Mouse (Mus musculus) gastrocnemius, postnatal 36 days (tissue): Measurements from ENCODE around the gene Tmem59. TPM values are rescaled to one million over a fixed set of nuclear protein-coding genes. Genes with fewer than 3 reads are reported as not detected.

Experiments
- DNase-seq, 2 experiments: peaks; one replicate each; pipeline ENCODE4 v3.0.0; 2022
- intact Hi-C: fragments of 180-260 bp; cut with DNase I; formaldehyde crosslinking; loops from one replicate; pipeline ENCODE4 v1.15.1; 2025
- total RNA-seq, 2 experiments: library from RNA; stranded (reverse); gene quantifications; 2 replicates each; pipeline ENCODE4 v1.2.3; 2021

The Tmem59 gene
- total RNA-seq, 2 experiments from 2014 or later, result 68.4 to 77.1 TPM

- peak; percentile 49 to 51 for DNase-seq
- intact Hi-C loops, result no loop called here
These were observed 45.3 kb downstream of the Tmem59 start for GRCm38 (mm10) chr4:107223225-107224204.

GRCm38 (mm10) chr4:107226313-107226712, 48.1 kb downstream of the Tmem59 start:
- intact Hi-C loops, result no loop called here
- DNase-seq, result no peak

DNA sequence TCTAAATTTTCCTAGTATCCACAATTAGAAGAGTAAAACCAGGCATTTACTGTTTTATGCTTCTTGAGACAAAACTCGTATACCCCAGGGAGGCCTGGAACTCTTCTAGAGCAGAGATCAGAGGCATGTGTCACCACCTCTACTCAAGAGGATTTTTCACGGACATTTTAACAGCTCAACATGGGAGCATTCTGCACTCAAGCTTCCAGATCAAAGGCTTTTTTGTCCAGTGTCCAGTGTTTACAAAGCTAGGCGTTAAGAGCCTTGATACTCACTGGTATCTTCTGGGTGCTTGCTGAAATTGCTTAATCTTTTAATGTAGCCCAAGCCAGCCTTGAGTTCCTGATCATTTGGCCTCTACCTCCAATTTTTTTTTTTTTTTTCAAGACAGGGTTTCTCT, 54.0 kb downstream of the Tmem59 start:
- intact Hi-C loops, result no loop called here
- DNase-seq, result no peak

GRCm38 (mm10) chr4:107238253-107238652, 60.1 kb downstream of the Tmem59 start:
- DNase-seq, result no peak
- intact Hi-C loops, result no loop called here

- intact Hi-C loops, result no loop called here
These were observed 62.0 kb downstream of the Tmem59 start for GRCm38 (mm10) chr4:107240196-107240595.

GRCm38 (mm10) chr4:107243365-107244333, 65.5 kb downstream of the Tmem59 start:
- intact Hi-C loops, result no loop called here
- DNase-seq, result no peak

More at GRCm38 (mm10) chr4:107240196-107240595, 62.0 kb downstream of the Tmem59 start:
- DNase-seq, result no peak

DNA sequence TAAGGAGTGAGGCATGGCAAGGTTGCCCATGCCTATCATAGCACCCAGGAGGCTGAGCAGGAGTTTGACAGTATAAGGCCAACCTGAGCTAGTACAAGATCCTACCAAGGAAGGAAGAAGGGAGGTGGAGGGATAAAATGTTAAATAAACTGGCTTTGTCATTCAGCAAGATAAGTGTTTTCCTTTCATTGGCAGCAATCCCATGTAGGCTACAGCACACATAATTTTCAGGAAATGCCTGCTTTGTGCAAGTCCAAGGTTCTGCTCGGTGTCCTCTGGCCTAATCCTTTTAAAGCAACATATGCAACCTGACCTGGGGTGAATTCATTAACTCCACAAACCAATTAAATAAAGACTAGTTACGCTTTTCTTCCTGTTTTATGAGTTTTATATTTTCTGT, 67.2 kb downstream of the Tmem59 start:
- intact Hi-C loops, result no loop called here
- DNase-seq, result no peak

- intact Hi-C loops, result no loop called here
- DNase-seq, result no peak
These were observed 67.8 kb downstream of the Tmem59 start for GRCm38 (mm10) chr4:107246040-107246439.

DNA sequence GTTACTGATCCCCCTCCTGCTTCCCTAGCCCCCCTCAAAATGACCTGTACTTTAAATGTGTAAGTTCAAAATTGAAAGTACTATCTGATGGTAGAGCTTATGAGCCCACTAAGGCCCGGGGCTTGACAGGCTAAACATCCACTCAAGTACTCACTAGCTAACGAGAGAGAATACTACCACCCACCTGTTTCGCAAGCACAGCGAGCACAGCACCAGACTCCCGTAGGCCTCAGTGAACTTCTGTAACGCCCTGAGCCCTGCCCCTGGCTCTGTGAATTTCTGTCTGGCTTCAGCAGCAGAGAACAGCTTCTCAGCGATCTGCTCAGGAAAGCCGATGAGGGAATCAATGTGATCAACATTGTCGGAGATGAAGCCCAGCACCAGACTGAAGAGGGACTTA, 68.9 kb downstream of the Tmem59 start:
- intact Hi-C loops, result no loop called here
- DNase-seq, result no peak

- no peak for DNase-seq
- intact Hi-C loops, result no loop called here
These were observed 69.9 kb downstream of the Tmem59 start for GRCm38 (mm10) chr4:107248061-107248460.

- DNase-seq, result no peak
- intact Hi-C loops, result no loop called here
These were observed 71.3 kb downstream of the Tmem59 start for GRCm38 (mm10) chr4:107249471-107249870.

DNA sequence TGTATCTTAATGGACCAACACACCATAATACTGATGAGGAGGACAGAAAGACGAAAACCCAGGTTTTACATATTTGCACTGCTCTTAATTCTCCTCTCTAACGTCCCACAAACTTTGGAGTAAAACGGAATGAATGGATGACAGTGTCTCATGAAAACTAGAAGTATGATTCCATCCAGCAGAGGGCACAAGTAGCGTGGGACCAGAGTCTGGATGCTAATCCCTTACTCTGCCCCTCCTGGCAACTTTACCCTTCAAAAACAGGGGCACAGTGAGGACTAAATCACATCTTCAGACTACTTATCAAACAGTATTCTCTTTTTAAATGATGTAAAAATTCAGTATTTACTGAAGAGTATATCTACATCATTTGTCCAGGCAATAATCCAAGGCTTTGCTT, 72.3 kb downstream of the Tmem59 start:
- intact Hi-C loops, result loop anchor here (2.0 kb wide), 1 partner anchor 98 kb away; no protein-coding TSS in a partner anchor
- no peak for DNase-seq

Other genes with a start within 250 kb of the Tmem59 start
- gene Mrpl37, start 111.5 kb upstream of the Tmem59 start, total RNA-seq, result 10 to 100 TPM; 89.9 to 90.5 TPM
- gene Cyb5rl, start 111.4 kb upstream of the Tmem59 start, total RNA-seq, result 10 to 100 TPM; 15.3 to 17.7 TPM
- not detected for gene Cdcp2, start 81.5 kb upstream of the Tmem59 start, total RNA-seq
- gene Tceanc2, start 717 bp downstream of the Tmem59 start, total RNA-seq, result 10 to 100 TPM in 1 of 2 experiments, 1 to 10 TPM in 1; 9.6 to 10.4 TPM
- not detected for gene Ldlrad1, start 30.8 kb downstream of the Tmem59 start, total RNA-seq
- 1 to 10 TPM; 7.0 to 7.8 TPM for gene Lrrc42, start 75.1 kb downstream of the Tmem59 start, total RNA-seq
- 10 to 100 TPM; 10.4 to 10.6 TPM for gene Hspb11, start 75.2 kb downstream of the Tmem59 start, total RNA-seq
- not detected for gene Dio1, start 128.8 kb downstream of the Tmem59 start, total RNA-seq
- gene Yipf1, start 136.0 kb downstream of the Tmem59 start, total RNA-seq, result 1 to 10 TPM; 7.6 to 8.3 TPM
- 1 to 10 TPM; 7.4 to 9.1 TPM for gene Ndc1, start 189.4 kb downstream of the Tmem59 start, total RNA-seq